Mouse (Mus musculus) ES-E14 (cell line): ENCODE measurements around the gene Eif4ebp2. TPM values are rescaled to one million over a fixed set of nuclear protein-coding genes. Genes with fewer than 3 reads are reported as not detected.
A peak's percentile ranks its signal among the peaks of the same experiment; 100 is the strongest.

Source experiments
- DNase-seq: peaks from one replicate; pipeline ENCODE4 v3.0.0-alpha.2; 2013; ENCODE audit warnings: low read depth, low spot score
- H3K27ac ChIP-seq: 2 replicates; pipeline ENCODE4 v1.5.1; 2012; ENCODE audit warnings: low read depth, mild to moderate bottlenecking, low read length, moderate library complexity, mixed read lengths; ENCODE audit not compliant: poor library complexity, insufficient read depth, severe bottlenecking
- H3K36me3 ChIP-seq: 2 replicates; pipeline ENCODE4 v1.6.1; 2012; ENCODE audit warnings: mild to moderate bottlenecking, low read length, moderate library complexity, mixed read lengths; ENCODE audit not compliant: control insufficient read depth, poor library complexity, insufficient read depth, severe bottlenecking
- H3K4me1 ChIP-seq, 2 experiments: fragments of 150-350 bp in 1 of 2; sonication (generic) in 1 of 2; 2 replicates each; pipeline ENCODE4 v1.6.1; 2012; ENCODE audit warnings: low read length in 2 of 2, mild to moderate bottlenecking in 1 of 2, mixed read lengths in 1 of 2; ENCODE audit not compliant: control insufficient read depth in 2 of 2, insufficient read depth in 2 of 2, poor library complexity in 1 of 2
- H3K4me3 ChIP-seq, 2 experiments: fragments of 150-350 bp in 1 of 2; sonication (generic) in 1 of 2; 2 replicates each; pipeline ENCODE4 v1.5.1; 2012; ENCODE audit warnings: low read length in 2 of 2, low read depth in 1 of 2, mild to moderate bottlenecking in 1 of 2, mixed read lengths in 1 of 2; ENCODE audit not compliant: insufficient read depth in 1 of 2, poor library complexity in 1 of 2, severe bottlenecking in 1 of 2
- H3K9ac ChIP-seq: 2 replicates; pipeline ENCODE4 v1.6.1; 2012; ENCODE audit warnings: low read depth, mild to moderate bottlenecking, low read length, mixed read lengths; ENCODE audit not compliant: poor library complexity, insufficient read depth, severe bottlenecking
- H3K9me3 ChIP-seq: fragments of 150-350 bp; sonication (generic); 2 replicates; pipeline ENCODE4 v1.6.1; 2012; ENCODE audit warnings: low read depth, mild to moderate bottlenecking, low read length; ENCODE audit not compliant: control insufficient read depth, insufficient read depth
- CHD2 ChIP-seq: IDR thresholded peaks from 2 replicates; pipeline ENCODE4 v1.6.1; 2014; ENCODE audit warnings: mild to moderate bottlenecking, low read depth, low read length, inconsistent platforms
- HCFC1 ChIP-seq: IDR thresholded peaks from 2 replicates; pipeline ENCODE4 v1.6.1; 2012; ENCODE audit warnings: low read length, inconsistent platforms, borderline replicate concordance; ENCODE audit not compliant: insufficient read depth
- MAFK ChIP-seq: IDR thresholded peaks from 2 replicates; pipeline ENCODE4 v1.6.1; 2014; ENCODE audit warnings: mild to moderate bottlenecking, low read depth, low read length, inconsistent platforms; ENCODE audit not compliant: insufficient read depth
- ZC3H11A ChIP-seq: IDR thresholded peaks from 2 replicates; pipeline ENCODE4 v1.6.1; 2012; ENCODE audit warnings: low read depth, mild to moderate bottlenecking, inconsistent platforms, low read length, borderline replicate concordance
- ZNF384 ChIP-seq: IDR thresholded peaks from 2 replicates; pipeline ENCODE4 v1.6.1; 2012; ENCODE audit warnings: low read depth, low read length, inconsistent platforms
- in situ Hi-C, 2 experiments: fragments of 600-800 bp; cut with MboI; formaldehyde crosslinking; loops; one replicate each; pipeline ENCODE4 v1.15.1; 2025; ENCODE audit warnings: low sequenced_read_pairs in 2 of 2, inconsistent platforms in 1 of 2; ENCODE audit not compliant: unreplicated experiment in 2 of 2
- total RNA-seq: library from RNA; depleted of rRNA; stranded (reverse); fragments of 300-350 nt; gene quantifications from 2 replicates; pipeline ENCODE4 v1.2.3, GENCODE M21; 2012; rRNA removed

Eif4ebp2 gene
- 27.0 and 32.3 TPM in 2 replicates for total RNA-seq

DNA sequence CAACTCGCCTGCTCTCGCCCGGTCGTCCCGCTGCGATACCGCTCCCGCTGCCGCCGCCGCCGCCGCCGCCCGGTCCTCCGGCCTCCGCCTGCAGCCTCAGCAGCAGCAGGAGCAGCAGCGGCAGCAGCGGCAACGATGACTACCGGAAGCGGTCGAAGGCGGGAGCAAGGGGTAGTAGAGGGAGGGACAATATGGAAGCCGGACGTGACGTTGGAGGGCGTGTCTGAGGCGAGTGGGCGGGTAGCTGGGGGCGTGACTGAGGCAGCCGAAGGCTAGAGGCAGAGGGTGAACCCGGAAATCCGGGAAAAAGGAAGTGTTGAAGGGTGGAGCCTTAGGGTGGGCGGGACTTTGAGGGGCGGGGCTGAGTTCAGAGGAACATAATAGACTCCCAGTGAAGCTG is at the start of gene Eif4ebp2:
TSS of gene Eif4ebp2 (minus strand) at position 17 of the 400 bp plus-strand sequence.
- peaks cover 2 to 12% of the 10 kb centered on the region in 2 experiments; a peak in 2 of 4 replicates for H3K4me1 ChIP-seq
- no peaks in the 10 kb centered on the region for H3K9me3 ChIP-seq
- peak; percentile 99 for DNase-seq
- H3K27ac ChIP-seq, result peak within 1 kb of the TSS; percentile 37
- H3K9ac ChIP-seq, result peak within 1 kb of the TSS; percentile 93
- H3K4me3 ChIP-seq, result peak within 1 kb of the TSS; percentile 71 to 87
- TF ChIP-seq ZNF384 (no peak), CHD2 (no peak), HCFC1 (peak; percentile 62; the same call in 1 of the 2 replicates), ZC3H11A (no peak), MAFK (no peak)
- in situ Hi-C loops, result no loop called here
- H3K36me3 ChIP-seq, result peaks cover 21% of the 10 kb centered on the region

DNA sequence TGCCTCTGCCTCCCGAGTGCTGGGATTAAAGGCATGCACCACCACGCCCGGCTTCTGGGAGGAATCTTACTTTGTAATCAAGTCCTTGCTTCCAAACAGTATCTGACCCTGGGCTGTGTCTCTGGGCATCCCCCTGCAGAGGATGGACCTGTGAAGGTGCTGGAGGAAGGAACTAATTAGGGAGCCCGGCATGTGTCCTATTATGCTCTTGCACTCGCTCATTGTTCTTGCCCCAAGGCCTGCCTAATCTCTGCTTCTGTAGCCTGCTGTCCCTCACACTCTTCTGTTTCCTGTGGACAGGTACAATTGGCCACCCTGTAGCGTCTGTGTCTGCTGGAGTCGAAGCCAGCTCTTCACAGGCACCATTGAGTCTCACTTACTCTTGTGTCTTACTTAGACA is 48.3 kb upstream of the Eif4ebp2 start:
- Histone ChIP-seq H3K4me1 (peaks cover 0 to 6% of the 10 kb centered on the region in 2 experiments; a peak in 2 of 4 replicates), H3K27ac (no peak overlapping the region; the same call in 1 of the 2 replicates), H3K9ac (no peak overlapping the region), H3K9me3 (no peaks in the 10 kb centered on the region), H3K36me3 (no peaks in the 10 kb centered on the region; the same call in 1 of the 2 replicates), H3K4me3 (no peak overlapping the region)
- DNase-seq, result no peak
- in situ Hi-C loops, result no loop called here
- TF ChIP-seq ZC3H11A, result no peak
- TF ChIP-seq HCFC1, result no peak

DNA sequence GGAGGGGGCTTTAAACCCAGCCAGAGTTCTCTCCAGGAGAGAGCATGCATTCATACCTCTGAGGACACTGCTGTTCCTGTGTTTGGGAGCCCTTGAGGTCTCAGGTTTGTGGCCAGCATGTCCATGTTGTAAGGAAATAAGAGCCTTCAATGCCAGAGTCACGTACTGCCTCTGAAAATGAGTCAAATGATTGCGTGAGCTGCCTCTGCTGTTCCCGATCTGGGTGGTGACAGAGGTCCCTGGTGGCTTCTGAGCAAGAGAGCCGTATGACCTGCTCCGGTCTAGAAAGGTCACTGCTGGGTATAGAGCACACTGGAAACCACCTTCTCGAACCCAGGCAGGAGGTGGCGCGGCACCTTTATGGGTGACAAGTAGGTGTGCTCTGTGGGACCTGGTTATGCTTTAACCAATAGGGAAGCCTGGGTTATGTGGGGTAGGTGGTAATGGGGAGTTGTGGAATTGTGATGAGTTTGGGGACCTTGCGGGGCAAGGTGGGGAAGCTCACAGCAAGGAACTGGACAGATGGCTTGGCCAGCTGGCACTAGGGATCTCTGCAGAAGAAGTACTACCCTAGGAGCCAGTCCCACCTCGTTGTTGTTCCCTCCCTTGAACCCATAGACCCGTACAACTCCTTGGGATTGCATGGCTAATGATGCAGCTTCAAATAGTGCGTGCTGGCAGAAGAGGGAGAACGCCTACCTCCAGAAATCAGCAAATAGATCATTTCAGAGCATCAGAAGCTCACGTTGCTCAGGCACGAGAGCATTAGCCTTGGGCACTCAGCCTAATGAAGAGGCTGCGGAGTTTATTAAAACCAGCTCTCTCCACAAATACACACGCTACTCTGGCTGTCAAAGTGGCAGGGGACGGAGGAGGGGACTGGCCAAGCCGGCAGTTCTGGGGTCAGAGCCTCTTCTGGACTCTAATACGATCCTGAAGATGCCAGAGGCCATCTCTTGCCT is 47.3 kb upstream of the Eif4ebp2 start:
- peaks cover 0 to 8% of the 10 kb centered on the region in 2 experiments; a peak in 2 of 4 replicates for H3K4me1 ChIP-seq
- no peaks in the 10 kb centered on the region for H3K9me3 ChIP-seq
- H3K4me3 ChIP-seq, result no peak overlapping the region
- no peak overlapping the region for H3K9ac ChIP-seq
- no peak overlapping the region for H3K27ac ChIP-seq
- in situ Hi-C loops, result no loop called here
- no peaks in the 10 kb centered on the region; the same call in 1 of the 2 replicates for H3K36me3 ChIP-seq
- no peak for TF ChIP-seq MAFK
- DNase-seq, result no peak

DNA sequence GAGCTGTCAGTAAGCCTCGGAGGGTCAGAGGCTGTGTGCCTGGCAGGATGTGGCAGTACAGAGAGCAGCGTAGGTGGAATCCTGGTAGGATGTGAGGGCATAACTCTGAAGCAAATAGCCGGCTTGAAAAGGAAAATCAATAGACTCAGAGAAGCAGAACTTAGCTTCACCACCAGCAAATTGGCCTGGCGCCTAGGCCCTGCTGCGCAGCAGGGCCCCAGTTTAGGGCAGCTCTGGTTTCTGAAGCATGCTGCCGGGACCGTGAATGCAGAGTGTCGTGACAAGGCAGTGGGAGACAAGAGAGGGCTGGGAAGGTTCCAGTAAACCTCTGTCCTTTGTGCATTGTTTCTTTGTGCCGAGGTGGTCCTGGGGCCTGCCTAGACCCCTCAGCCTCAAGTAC is 43.8 kb upstream of the Eif4ebp2 start:
- Histone ChIP-seq H3K4me1 (peaks cover 0 to 12% of the 10 kb centered on the region in 2 experiments; a peak in 2 of 4 replicates), H3K9ac (no peak overlapping the region), H3K4me3 (no peak overlapping the region), H3K27ac (no peak overlapping the region), H3K9me3 (no peaks in the 10 kb centered on the region), H3K36me3 (peaks cover 2% of the 10 kb centered on the region; the same call in 1 of the 2 replicates)
- in situ Hi-C loops, result no loop called here
- TF ChIP-seq HCFC1 (no peak), MAFK (no peak), CHD2 (no peak), ZNF384 (no peak), ZC3H11A (no peak)
- DNase-seq, result no peak
